Mouse (Mus musculus) cerebellum, postnatal 25 days (tissue): ENCODE data around the gene Pi16.
"Not testable (repeated sequence)": the region's sequence is repeated elsewhere in the genome, so short reads cannot be mapped to it uniquely, and the experiment has no call there.

Source experiments
- DNase-seq, 2 experiments: peaks; one replicate each; pipeline ENCODE4 v3.0.0; 2021; ENCODE audit warnings: mixed read lengths in 2 of 2

The Pi16 gene

DNA sequence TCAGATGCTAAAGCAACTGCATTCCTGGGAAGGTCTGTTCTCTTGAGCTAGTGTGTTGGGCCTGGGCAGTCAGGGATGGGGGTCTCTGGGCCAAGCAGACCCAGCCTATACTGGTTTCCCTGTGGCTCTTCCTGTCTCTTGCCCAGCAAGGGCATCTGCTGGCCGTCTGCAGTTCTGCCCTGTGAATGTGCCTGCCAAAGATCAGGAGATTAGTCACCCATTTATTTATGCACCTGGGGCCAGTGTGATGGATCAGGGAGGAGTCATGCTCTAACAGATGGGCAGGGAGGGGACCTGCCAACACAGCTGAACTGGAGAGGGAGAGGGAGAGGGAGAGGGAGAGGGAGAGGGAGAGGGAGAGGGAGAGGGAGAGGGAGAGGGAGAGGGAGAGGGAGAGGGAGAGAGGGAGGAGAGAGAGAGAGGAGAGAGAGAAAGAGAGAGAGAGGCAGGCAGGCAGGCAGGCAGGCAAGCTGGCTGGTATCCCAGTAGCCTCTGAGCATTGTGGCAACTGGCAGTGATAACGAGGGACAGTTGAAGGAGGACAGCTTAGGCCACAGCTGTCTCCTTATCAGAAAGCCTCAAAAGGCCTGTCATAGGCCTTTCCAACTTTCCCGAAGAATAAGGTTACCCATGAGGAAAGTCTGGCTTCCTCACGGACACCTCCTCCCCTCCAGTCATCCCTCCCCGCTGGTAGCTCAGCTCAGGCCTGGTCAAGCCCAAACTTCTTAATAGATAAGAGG is 13.4 kb downstream of the Pi16 start:
- DNase-seq: peak; percentile 75 to 77

DNA sequence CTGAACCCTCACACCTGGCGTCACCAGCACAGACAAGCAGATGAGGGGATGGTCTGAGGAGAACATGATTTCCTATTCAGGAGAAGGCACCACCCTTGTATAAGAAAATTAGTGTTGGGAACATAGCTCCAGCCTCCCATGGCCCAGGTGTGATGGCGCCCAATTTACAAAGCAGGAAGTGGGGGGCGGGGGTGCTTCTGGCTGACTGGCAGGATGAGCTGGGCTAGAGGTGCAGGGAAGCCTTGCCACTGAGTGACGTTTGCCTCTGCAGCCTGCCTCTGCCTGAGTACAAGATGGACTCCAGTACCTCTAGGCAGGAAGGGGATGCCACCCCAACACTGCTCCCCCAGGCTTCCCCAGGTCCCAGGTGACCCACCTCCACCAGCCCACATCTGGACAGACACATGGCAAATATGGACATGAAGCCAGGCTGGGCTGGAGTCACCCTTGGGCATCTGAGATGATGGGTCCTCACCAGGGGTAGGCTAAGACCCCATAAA is 14.8 kb downstream of the Pi16 start:
- no peak for DNase-seq

DNA sequence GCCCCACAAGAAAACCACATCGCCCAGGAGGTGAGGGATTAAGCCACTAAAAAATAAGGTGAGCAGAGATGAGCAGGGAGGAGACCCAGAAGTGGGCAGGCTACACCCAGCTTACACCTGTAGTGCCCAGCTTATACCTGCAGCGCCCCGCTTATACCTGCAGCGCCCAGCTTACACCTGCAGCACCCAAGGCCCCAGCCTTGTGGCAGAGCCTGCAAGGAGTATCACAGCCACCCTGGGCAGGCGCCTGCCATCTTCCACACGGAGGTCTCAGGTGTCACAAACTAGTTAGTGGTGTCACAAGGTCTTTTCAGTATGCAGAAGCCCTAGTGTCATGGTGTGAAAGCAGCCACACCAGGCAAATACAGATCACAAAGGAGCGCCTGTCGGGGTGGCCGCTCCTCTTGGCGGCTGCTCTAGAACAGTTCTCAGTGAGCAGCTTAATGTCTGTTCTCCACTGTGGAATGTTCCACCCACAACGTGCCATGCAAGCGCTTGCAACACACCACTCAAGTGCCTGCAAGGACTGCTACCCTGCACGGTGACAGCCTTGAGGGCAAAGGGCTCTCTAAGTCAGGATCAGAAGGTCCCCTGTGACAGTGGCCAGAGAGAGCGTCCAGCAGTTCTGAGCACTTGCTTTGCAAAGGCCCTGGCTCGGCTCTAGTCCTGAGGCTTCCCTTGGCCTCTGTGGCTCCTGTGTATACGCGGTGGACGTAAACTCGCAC is 18.9 kb downstream of the Pi16 start:
- no peak for DNase-seq

DNA sequence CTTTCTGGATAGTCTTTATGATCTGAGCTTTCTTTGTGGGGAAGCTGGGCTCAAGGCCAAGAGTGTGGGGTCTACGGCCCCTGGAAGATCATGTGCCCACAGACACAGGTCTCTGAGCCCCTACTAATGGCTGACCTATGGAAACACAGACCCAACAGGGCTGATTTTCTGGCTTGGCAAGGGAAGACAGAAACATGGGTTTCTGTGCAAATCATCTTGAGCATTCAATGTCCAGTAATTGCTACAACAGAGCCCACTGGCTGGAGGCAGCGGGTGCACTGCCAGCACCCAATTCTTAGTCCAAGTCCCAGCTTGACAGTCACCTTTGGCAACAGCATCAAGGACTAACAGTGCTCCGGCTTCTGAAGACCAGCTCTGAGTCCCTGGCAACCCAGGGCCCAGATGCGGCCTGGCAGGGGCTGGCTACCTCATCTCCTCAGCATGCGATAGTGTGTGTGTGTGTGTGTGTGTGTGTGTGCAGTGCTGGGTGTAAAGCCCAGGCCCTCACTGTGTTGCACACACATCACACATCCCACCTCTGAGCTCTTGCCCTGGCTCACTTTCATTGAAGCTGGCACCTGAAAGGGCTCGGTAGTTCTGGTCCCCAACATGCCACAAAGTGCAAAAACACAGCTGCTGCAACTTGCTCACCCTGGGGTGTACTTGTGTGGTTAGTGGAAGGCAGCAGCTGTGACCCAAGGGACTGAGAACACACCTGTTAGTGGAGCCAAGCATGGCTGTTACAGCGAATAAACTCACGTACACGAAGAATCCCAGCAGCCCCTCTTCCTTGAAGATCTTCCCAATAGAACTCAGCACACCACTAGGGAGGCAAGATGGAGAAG is 20.7 kb downstream of the Pi16 start:
- DNase-seq: peak; percentile 27 to 29

DNA sequence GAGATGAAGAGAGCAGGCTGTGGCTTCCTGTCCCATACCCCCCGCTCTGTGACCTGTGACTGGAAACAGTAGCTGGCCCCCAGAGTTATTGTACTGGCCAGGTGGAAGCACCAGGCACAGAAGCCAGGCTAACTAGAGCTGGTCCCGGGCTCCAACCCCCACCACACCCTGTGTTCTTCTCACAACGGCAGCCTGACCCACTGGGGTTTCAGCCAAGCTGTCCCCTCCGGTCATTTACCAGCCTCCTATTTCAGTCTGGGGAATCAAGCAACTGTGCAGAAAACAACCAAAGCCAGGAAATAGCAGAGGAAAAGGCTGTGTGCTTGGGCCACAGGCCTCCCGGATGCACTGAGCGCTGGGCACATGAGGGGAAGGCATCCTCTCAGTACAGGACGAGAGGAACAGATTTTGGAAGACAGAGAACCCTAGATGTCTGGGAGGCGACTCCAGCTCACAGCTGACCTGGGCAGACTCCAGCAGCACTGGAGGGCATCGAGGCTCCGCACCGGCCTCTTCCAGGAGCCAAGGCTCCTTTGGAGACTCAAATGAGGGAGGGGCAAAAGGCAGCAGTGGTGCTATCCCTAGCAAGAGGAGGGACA is 21.8 kb downstream of the Pi16 start:
- DNase-seq: peak; percentile 52 to 69

DNA sequence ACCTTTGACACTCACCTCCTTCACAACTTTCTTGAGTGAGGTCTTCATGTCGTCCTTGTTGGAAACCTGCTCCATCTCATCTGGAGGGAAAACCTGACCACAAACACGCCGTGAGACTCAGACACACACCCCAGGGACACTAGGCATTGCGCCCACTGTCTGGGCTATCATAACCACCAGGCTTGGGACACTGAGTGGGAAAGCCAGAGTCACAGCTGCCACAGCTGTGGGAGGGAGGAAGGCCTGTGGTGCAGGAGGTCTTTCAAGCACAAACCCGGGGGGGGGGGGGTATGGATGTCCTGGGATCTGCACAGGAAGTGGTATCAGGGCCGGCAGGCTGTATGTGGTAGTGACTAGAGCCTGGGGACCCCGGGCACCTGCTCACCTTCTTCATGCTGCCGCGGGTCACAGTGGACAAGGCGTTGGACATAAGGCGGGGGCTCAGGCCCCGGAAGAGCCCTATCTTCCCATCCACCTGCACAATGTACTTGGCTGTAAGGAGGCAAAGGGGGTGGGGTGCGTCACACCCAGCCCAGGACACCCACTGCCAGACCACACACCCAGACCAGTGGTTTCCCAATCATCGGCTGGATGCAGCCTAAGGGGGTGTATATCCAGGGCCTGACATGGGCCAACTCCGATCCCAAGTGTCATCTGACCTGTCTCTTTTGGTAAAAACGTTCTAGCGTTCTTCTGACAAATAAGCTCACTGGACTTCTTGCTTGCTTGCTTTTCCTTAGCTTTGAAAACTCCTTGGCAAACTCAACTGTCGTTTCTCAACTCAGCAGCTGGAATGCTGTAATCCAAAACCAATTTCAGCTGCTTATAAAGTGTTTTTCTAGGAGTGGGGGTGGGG is 23.2 kb downstream of the Pi16 start:
- no peak for DNase-seq

DNA sequence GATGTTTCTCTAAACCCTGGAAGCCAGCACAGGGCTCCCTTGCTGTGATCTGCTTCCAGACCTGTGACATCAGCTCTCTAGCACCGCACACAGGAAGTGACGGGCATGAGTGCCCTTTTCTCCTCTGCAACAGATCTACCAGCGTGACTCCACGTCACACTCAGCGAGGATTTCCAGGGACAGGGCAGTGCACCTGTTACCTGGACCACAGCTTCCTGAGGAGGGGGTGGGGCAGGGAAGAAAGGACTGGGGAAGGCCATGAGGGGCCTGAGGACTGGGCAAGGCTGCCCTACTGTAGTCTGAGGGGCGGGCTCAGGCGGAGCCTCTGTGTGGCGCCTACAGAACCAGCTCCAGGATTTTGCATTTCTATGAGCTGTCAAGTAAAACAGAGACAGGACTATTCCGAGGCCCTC is 24.1 kb downstream of the Pi16 start:
- DNase-seq: peak in 1 of 2 experiments; percentile 54

DNA sequence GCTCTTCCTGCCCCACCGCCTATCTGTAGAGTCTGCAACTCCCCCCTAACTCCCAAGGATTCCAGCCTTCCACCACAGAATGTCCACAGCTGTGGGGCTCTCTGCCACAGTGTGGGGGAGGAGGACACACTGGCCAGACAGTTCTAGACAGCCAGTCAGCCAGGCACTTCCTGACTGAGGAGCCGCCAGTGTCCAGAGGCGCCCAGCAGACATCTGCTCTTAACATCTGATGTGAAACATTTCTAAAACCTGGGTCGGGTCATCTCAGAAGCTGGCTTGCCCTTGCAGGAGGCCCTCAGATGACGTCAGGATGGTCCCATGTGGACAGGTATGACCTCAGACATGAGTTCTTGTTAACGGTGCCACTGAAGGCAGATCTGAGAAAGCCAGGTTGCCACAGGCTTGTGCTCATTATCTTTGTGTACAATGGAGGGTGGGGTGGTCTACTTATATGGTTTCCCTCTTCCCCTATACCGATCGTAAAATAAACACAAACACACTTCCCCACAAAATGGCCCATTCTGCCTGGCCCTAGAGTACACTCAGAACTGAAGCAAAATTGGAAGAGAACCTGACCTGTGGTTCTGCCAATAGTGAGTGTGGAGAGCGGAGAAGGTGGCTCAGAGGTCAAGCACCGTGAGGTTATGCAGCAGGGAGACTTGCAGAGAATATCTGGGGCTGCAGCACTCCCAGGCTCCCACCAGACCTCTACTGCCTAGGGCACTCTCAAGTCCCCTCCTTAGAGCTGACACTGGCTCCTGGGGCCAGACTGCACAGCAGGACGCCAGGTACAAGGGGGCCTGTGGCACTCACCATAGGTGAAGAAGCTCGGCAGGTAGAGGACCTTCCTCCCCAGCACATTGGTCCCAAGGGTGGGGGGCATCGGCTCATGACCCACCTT is 24.8 kb downstream of the Pi16 start:
- DNase-seq: no peak

DNA sequence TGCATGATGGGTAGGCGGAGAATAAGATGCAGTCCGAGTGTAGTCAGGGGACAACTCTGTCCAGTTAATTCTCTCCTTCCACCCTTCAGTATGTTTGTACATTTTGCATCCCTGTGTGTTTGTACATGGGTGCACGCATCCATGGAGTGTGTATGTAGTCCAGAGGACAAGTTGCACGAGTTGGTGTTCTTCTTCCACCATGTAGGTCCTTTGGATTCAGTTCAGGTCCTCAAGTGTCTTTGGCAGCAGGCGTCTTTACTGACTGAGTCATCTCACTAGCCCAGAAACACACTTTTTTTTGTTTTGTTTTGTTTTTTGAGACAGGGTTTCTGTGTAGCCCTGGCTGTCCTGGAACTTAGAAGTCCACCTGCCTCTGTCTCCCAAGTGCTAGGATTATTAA is 25.8 kb downstream of the Pi16 start:
- no peak for DNase-seq

DNA sequence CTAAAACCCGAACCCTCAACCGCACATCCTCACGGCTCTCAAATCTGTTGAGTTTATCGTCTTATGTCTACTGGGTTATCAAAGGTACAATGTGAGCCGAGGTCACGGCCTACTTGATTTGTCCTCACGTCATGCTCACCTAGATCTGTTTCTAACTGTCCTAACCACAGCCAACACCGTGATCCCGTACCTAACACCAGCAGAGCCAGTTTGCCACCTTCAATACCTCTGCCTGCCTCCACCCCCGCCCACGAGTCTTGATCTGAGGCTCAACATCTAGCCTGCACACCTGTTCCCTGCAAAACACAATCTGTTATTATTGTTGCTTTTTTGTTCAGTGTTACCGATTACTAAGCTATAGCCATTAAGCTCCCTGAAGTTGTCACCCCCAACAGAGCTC is 27.8 kb downstream of the Pi16 start:
- DNase-seq: no peak

DNA sequence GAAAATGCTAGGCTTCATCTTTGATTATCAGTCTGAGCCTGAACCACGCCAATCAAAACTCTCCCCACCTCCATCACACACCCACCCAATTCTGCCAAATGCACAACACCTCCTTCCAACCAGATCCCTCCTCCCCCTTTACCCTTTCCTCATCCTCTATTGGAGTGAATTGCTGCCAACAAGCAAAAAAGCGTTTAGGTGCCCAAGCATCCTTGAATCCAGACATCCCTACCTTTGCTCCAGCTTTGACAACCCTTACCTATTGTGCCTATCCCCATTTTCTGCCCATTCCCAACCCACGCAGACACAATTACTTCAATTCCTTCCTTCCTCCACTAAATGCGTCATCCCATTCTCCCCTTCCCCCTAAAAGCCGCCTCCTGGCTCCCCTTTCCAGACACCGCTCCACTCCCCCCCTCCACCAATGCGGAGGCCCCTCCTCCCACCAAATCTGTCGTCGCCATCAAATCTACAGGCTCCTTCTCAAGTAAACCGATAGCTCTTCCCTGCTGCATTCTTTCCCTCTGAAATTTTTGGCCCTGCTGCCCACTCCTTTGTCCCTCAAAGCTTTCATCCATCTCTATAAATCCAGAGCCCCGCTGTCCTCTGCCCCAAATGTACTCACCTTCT is 29.1 kb downstream of the Pi16 start:
- peak; percentile 57 to 58 for DNase-seq

DNA sequence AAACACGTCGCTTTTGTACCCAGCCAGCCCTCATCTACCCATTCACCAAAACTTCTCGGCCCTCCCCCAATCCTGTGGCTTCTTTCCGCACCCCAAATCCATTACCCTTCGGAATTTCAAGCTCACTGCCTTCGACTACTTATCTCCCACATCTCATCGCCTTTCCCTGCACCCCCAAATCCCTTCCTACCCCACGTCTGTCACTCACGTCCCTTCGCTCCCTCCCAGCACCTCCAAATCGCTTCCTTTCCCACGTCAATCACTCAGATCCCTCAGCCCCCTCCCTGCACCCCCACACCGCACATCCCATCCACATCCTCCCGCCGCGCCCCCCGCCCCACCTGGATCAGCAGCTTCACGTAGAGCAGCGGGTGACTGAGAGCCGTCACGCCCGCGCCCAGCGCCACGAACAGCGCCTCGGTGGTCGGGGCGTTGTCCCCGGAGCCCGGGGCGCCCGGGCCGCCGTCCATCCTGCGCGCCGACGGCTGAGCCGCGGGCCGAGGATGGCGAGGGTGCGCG is 29.7 kb downstream of the Pi16 start:
- DNase-seq: peak in 1 of 2 experiments; percentile 68

DNA sequence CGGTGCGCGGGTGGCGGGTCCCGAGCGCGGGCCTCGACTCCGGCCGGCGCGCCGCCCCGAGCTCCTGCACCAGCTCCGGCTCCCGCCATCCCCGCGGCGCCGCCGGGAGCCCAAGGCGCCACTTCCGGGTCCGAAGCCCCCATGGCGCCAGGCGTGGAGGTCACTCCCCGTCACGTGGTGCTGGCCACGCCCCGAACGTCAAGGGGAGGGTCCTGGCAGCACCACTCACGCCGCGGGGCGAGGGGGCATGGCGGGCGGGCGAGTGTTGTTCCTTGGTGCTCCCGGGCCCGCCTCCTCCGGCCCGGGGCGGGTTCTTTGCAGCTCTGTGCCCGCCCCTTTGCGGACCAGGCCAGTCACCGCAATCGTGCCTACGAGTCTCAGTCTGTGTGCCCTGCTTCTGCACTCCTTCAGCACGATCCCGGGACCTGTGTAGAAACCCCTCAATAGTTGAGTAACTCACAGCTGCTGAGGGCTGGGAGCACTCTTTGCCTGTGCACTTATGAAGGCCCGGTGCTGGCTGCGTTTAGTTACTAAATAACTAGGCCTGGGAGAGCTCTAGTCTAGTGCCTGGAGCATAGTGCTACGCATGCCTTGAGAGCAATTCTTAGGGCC is 30.3 kb downstream of the Pi16 start, which contains the start of gene Mtch1:
Mtch1 (minus strand) TSS at position 290 of the 612 bp plus-strand sequence.
- DNase-seq: peak; percentile 98 to 99

DNA sequence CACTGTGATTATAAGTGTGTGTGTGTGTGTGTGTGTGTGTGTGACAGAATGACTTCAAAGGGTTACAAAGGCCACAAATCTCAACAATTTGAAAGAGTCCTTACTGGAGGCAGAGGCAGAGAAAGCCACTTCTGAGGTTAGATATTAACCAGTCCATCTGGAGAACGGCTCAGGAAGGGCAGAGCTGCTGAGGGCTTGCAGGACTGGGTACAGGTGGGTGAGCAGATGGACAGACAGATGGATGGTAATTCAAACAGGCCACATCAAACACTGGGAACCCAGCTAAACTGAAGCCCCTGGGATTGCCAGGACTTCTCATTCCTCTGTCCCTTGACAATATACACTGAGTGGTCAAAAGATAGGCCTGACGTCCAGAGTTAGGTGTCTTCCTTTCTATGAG is 31.5 kb downstream of the Pi16 start:
- DNase-seq: peak; percentile 33 to 61

DNA sequence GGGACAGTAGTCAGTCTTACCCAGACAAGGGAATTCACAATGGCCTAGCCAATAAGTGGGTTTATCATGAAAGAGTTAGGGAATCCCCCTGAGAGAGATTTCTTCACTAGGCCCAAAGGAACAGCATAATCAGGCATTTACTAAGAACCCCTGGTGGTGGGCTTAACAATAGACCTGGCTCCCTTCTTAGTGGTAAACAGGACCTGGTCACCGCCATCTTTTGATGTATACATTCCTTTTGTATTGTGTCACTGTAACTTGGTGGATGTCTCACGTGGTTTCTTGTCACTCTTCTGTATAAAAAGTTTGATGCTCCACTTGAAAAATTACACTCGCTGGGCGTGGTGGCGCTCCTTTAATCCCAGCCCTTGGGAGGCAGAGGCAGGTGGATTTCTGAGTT is 33.6 kb downstream of the Pi16 start:
- not testable (repeated sequence) for DNase-seq

DNA sequence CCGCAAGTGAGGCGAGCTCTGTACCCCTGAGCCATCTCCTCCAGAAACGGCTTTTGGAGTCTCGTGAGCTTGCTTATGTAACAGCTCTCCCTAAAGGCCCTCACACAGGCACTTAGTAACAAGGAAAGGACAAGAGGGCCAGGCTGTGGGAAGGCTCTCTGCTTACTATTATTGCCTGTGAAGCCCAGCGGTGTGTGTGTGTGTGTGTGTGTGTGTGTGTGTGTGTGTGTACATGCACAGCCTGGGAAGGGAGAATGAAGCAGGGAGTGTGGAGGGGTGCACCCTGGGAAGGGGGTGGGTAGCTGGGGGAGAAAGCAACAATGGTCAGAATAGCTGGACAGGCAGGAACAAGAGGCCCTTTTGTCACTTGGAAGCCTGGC is 38.0 kb downstream of the Pi16 start:
- no peak for DNase-seq

DNA sequence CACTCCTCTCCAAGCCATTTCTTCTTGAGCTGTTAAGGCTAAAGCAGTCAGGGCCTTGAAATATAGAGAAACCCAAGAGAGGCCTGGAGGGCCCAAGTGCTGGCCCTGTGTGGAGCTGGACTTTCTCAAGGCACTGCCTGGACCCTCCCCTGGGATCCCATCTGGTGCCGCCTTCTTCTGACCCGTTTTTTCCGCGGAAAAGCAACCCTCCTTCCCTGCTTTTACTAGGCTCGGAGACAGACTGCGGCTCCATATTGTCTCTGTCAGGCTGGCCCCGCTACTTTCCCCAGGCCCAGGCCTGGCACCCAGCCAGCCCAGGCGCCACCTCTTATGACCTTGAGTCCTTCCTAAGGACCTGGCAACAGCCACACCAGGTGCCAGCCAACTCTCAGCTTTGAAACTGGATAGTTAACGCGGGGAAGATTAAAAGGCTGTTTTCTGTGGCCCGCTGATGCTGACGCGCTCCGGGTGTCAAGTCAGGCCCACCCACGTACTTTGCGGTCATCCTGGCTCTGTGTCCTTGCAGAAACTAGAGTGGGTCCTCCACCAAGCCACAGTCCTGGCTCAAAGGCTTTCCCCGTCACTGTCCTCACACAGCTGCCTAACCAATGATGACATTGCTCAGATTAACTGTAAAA is 38.5 kb downstream of the Pi16 start:
- DNase-seq: peak; percentile 58 to 64

DNA sequence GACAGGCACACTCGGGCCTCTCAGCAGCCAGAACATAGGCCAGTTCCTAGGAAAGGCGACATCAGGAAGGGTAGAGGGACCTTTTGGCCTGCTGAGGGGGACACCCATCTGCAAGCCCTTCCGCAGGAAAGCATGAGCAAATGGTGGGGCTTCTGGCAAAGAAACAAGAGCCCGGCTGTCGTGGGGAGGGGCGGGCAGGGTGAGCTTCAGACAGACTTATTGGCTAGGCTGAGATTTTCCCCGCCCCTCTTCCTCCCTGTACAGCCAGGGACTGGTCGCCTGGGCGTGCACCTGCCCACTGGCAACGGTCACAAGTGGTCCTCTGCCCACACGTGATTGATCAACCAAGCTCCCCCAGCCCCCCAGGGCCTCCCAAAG is 39.0 kb downstream of the Pi16 start:
- DNase-seq: peak; percentile 45 to 59

DNA sequence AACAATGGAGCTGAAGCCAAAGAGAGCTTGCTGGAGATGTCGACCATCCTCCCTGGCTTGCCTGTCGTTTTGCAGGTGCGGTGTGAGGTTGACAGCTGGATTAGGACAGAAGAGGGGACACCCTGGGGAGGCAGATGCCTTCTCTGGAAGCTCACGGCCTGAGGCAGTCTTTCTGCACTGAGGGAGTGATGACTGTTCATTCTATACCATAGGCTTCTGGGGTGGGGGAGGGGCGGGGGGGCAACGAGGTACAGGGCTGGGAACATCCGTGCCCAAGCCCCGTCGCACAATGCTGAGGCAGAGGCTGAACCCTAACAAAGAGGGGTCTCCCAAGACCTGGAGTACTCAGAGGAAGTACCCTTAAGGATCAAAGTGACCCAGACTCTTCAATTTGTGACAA is 39.4 kb downstream of the Pi16 start:
- no peak for DNase-seq
